Mouse (Mus musculus): ENCODE results near the gene Zbtb2. TPM values are rescaled to one million over a fixed set of nuclear protein-coding genes. Genes with fewer than 3 reads are reported as not detected.

Zbtb2 gene
- polyA plus RNA-seq, 1 experiment from 2014 or later, result 11.7 TPM

DNA sequence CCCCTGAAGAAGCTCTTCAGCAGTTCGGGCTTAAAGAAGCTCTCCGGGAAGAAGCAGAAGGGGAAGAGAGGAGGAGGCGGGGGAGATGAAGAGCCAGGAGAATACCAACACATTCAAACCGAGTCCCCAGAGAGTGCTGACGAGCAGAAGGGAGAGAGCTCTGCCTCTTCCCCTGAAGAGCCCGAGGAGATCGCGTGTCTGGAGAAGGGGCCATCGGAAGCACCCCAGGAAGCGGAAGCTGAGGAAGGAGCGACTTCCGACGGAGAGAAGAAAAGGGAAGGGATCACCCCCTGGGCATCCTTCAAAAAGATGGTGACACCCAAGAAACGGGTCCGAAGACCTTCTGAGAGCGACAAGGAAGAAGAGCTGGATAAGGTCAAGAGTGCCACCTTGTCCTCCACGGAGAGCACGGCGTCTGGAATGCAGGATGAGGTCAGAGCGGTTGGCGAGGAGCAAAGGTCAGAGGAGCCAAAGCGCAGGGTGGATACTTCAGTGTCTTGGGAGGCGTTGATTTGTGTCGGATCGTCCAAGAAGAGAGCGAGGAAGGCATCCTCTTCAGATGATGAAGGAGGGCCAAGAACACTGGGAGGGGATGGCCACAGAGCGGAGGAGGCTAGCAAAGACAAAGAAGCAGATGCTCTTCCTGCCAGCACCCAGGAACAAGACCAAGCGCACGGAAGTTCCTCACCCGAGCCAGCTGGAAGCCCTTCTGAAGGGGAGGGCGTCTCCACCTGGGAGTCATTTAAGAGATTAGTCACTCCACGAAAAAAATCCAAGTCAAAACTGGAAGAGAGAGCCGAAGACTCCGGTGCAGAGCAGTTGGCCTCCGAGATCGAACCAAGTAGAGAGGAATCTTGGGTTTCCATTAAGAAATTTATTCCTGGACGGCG is 33.3 kb downstream of the Zbtb2 start:
- no peak overlapping the region for H3K4me3 ChIP-seq (replicated peaks; ENCODE audit: low read length)
- H3K4me1 ChIP-seq (ENCODE audit: control insufficient read depth, insufficient read depth, low read length), result no peaks in the 10 kb centered on the region
- no peak for ATAC-seq (ENCODE audit: insufficient read depth, low FRiP score)
- no peak overlapping the region for H3K4me2 ChIP-seq (ENCODE audit: low read depth, low read length)
- H3K36me3 ChIP-seq (ENCODE audit: control insufficient read depth, insufficient read depth, low read length), result peaks cover 15% of the 10 kb centered on the region
- 78% methylated on average over 38 of the region's 38 CpGs for WGBS
- no peak overlapping the region for H3K9ac ChIP-seq (ENCODE audit: low read length)
- H3K27ac ChIP-seq (ENCODE audit: low read length), result no peak overlapping the region
- H3K27me3 ChIP-seq (ENCODE audit: control insufficient read depth, insufficient read depth, low read length), result no peaks in the 10 kb centered on the region
- H3K9me3 ChIP-seq (replicated peaks; ENCODE audit: control insufficient read depth, low read length), result no peaks in the 10 kb centered on the region

DNA sequence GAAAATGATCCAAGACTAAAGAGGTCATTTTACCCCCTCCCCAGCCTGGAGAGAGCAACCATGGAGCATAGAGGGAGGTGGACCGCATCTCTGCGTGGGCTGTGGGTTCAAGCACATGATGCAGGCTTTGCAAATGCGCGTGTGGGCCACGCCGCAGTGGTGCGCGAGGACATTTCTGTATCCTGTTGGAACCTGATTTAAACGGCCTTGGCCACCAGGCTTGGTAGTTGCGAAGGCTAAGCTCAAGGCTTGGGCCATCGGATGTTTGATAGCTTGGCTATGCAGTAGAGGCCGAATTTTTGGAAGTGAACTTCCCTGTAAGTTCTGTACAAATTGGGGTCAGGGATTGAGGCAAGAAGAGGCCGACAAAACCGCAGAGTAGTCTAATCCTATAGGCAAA is 40.3 kb downstream of the Zbtb2 start:
- Histone ChIP-seq H3K4me3 (replicated peaks; ENCODE audit: low read length) (no peak overlapping the region), H3K27ac (ENCODE audit: low read length) (no peak overlapping the region), H3K4me1 (ENCODE audit: control insufficient read depth, insufficient read depth, low read length) (0 out of 2 replicates have a peak, but pooled peaks cover 4% of the 10 kb centered on the region), H3K9me3 (replicated peaks; ENCODE audit: control insufficient read depth, low read length) (no peaks in the 10 kb centered on the region), H3K9ac (ENCODE audit: low read length) (no peak overlapping the region), H3K4me2 (ENCODE audit: low read depth, low read length) (no peak overlapping the region), H3K27me3 (ENCODE audit: control insufficient read depth, insufficient read depth, low read length) (no peaks in the 10 kb centered on the region), H3K36me3 (ENCODE audit: control insufficient read depth, insufficient read depth, low read length) (no peaks in the 10 kb centered on the region)
- no peak for ATAC-seq (ENCODE audit: insufficient read depth, low FRiP score)
- 97% methylated on average over 14 of the region's 14 CpGs for whole genome bisulfite sequencing

DNA sequence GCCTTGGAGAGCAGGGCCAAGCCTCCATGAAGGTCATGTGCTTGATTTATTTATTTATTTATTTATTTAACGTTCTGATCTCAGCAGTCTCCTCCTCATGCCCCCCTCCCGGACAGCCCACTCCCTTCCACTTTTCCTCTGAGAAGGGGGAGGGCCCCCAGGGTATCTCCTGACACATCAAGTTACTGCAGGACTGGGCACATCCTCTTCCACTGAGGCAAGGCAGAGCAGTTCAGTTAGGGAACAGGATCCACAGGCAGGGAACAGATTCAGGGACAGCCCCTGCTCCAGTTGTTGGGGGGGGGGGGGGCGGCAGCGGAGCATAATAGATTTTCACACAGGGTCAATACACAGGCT is 40.8 kb downstream of the Zbtb2 start:
- Histone ChIP-seq H3K27me3 (ENCODE audit: control insufficient read depth, insufficient read depth, low read length) (no peaks in the 10 kb centered on the region), H3K4me2 (ENCODE audit: low read depth, low read length) (peak overlapping the region; percentile 58), H3K36me3 (ENCODE audit: control insufficient read depth, insufficient read depth, low read length) (no peaks in the 10 kb centered on the region), H3K27ac (ENCODE audit: low read length) (no peak overlapping the region), H3K9me3 (replicated peaks; ENCODE audit: control insufficient read depth, low read length) (no peaks in the 10 kb centered on the region), H3K4me3 (replicated peaks; ENCODE audit: low read length) (no peak overlapping the region), H3K9ac (ENCODE audit: low read length) (no peak overlapping the region), H3K4me1 (ENCODE audit: control insufficient read depth, insufficient read depth, low read length) (0 out of 2 replicates have a peak, but pooled peaks cover 4% of the 10 kb centered on the region)
- ATAC-seq (ENCODE audit: insufficient read depth, low FRiP score), result no peak; the same call in 1 of the 2 replicates
- WGBS, result 70% methylated on average over 4 of the region's 4 CpGs

DNA sequence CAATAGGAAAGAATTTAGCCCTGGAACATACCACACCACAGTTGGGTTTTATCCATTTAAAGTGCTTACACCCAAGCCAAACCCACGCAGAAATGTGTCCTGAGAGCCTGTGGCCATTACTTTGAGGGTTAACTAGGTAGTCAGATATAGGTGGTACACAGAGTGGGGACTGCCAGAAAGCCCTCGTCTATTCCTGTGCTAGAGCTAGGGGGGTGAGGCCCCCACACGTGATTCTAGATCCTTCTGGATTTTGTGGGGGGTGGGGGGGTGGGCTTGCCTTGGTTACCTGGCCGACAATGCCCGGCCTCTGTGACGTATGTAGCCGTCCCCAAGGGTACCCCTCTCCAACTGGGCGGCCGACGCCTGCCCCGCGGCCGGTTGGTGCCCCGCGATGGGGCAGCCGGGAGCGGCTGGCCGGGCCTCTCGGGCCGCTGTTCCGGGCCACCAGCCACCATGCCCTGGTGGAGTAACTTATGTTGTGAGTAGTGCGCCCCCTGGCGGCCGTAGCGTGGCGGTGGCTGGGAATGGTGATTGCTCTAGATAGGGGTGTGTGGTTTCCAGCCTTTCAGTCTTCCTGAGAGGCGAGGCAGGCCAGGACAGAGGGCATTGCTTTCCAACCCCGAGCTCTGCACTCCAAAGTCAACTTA is 41.3 kb downstream of the Zbtb2 start:
- Histone ChIP-seq H3K36me3 (ENCODE audit: control insufficient read depth, insufficient read depth, low read length) (no peaks in the 10 kb centered on the region), H3K4me2 (ENCODE audit: low read depth, low read length) (peak overlapping the region; percentile 58), H3K27me3 (ENCODE audit: control insufficient read depth, insufficient read depth, low read length) (no peaks in the 10 kb centered on the region), H3K9me3 (replicated peaks; ENCODE audit: control insufficient read depth, low read length) (no peaks in the 10 kb centered on the region), H3K27ac (ENCODE audit: low read length) (no peak overlapping the region), H3K9ac (ENCODE audit: low read length) (peak overlapping the region; percentile 71), H3K4me1 (ENCODE audit: control insufficient read depth, insufficient read depth, low read length) (0 out of 2 replicates have a peak, but pooled peaks cover 4% of the 10 kb centered on the region), H3K4me3 (replicated peaks; ENCODE audit: low read length) (peak overlapping the region; percentile 39)
- 6% methylated on average over 28 of the region's 28 CpGs for WGBS
- peak; percentile 91 for ATAC-seq (ENCODE audit: insufficient read depth, low FRiP score)

GRCm38 (mm10) chr10:4341430-4341829 is 46.5 kb downstream of the Zbtb2 start:
- no peak overlapping the region for H3K4me3 ChIP-seq (replicated peaks; ENCODE audit: low read length)
- WGBS, result 15% methylated on average over 2 of the region's 2 CpGs
- H3K36me3 ChIP-seq (ENCODE audit: control insufficient read depth, insufficient read depth, low read length), result no peaks in the 10 kb centered on the region
- ATAC-seq (ENCODE audit: insufficient read depth, low FRiP score), result no peak
- H3K9ac ChIP-seq (ENCODE audit: low read length), result no peak overlapping the region
- no peaks in the 10 kb centered on the region for H3K27me3 ChIP-seq (ENCODE audit: control insufficient read depth, insufficient read depth, low read length)
- H3K4me1 ChIP-seq (ENCODE audit: control insufficient read depth, insufficient read depth, low read length), result peaks cover 13% of the 10 kb centered on the region; the same call in 1 of the 2 replicates
- no peaks in the 10 kb centered on the region for H3K9me3 ChIP-seq (replicated peaks; ENCODE audit: control insufficient read depth, low read length)
- peak overlapping the region; percentile 13; the same call in 1 of the 2 replicates for H3K27ac ChIP-seq (ENCODE audit: low read length)
- no peak overlapping the region for H3K4me2 ChIP-seq (ENCODE audit: low read depth, low read length)

- Histone ChIP-seq H3K4me2 (ENCODE audit: low read depth, low read length) (peak overlapping the region; percentile 41), H3K4me1 (ENCODE audit: control insufficient read depth, insufficient read depth, low read length) (peaks cover 11% of the 10 kb centered on the region; the same call in 1 of the 2 replicates), H3K36me3 (ENCODE audit: control insufficient read depth, insufficient read depth, low read length) (no peaks in the 10 kb centered on the region), H3K27ac (ENCODE audit: low read length) (peak overlapping the region; percentile 21; the same call in 1 of the 2 replicates), H3K9me3 (replicated peaks; ENCODE audit: control insufficient read depth, low read length) (no peaks in the 10 kb centered on the region), H3K4me3 (replicated peaks; ENCODE audit: low read length) (peak overlapping the region; percentile 10; the same call in 1 of the 2 replicates), H3K9ac (ENCODE audit: low read length) (0 out of 2 replicates have a peak overlapping the region, but pooled peaks have one; percentile 9), H3K27me3 (ENCODE audit: control insufficient read depth, insufficient read depth, low read length) (no peaks in the 10 kb centered on the region)
- ATAC-seq (ENCODE audit: insufficient read depth, low FRiP score), result peak; percentile 62
- 37% methylated on average over 15 of the region's 15 CpGs for WGBS
Measured at GRCm38 (mm10) chr10:4338863-4339461, 48.9 kb downstream of the Zbtb2 start.

GRCm38 (mm10) chr10:4334039-4334683 is 53.7 kb downstream of the Zbtb2 start:
- peak; percentile 94 for ATAC-seq (ENCODE audit: insufficient read depth, low FRiP score)
- H3K9ac ChIP-seq (ENCODE audit: low read length), result peak overlapping the region; percentile 59
- no peaks in the 10 kb centered on the region for H3K36me3 ChIP-seq (ENCODE audit: control insufficient read depth, insufficient read depth, low read length)
- peak overlapping the region; percentile 50 for H3K4me3 ChIP-seq (replicated peaks; ENCODE audit: low read length)
- 6% methylated on average over 27 of the region's 27 CpGs for WGBS
- peak overlapping the region; percentile 81 for H3K27ac ChIP-seq (ENCODE audit: low read length)
- no peaks in the 10 kb centered on the region for H3K27me3 ChIP-seq (ENCODE audit: control insufficient read depth, insufficient read depth, low read length)
- peaks cover 13% of the 10 kb centered on the region; the same call in 1 of the 2 replicates for H3K4me1 ChIP-seq (ENCODE audit: control insufficient read depth, insufficient read depth, low read length)
- H3K9me3 ChIP-seq (replicated peaks; ENCODE audit: control insufficient read depth, low read length), result no peaks in the 10 kb centered on the region
- peak overlapping the region; percentile 63 for H3K4me2 ChIP-seq (ENCODE audit: low read depth, low read length)

DNA sequence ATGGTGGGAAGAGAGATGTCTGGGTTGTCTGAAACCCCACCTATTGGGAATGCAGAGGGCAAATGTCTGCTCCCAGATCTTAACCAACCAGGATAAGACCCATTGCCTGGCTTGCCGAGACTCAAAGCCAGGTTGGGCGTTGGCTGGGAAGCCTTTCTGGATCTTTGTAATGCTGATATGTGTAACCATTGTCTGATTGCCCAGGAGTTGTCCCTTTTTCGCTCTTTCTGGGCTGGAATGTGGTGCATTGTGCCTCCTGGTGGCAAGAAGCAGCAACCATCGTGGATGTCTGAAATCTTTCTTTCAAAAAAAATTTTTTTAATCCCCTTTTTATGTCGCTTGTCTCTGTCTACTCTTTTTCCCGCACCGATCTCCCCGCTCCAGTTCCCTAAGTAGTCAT is 54.6 kb downstream of the Zbtb2 start:
- Histone ChIP-seq H3K9ac (ENCODE audit: low read length) (0 out of 2 replicates have a peak overlapping the region, but pooled peaks have one; percentile 8), H3K4me1 (ENCODE audit: control insufficient read depth, insufficient read depth, low read length) (peaks cover 10% of the 10 kb centered on the region; the same call in 1 of the 2 replicates), H3K4me2 (ENCODE audit: low read depth, low read length) (peak overlapping the region; percentile 63), H3K9me3 (replicated peaks; ENCODE audit: control insufficient read depth, low read length) (no peaks in the 10 kb centered on the region), H3K27me3 (ENCODE audit: control insufficient read depth, insufficient read depth, low read length) (no peaks in the 10 kb centered on the region), H3K27ac (ENCODE audit: low read length) (peak overlapping the region; percentile 81), H3K4me3 (replicated peaks; ENCODE audit: low read length) (peak overlapping the region; percentile 50), H3K36me3 (ENCODE audit: control insufficient read depth, insufficient read depth, low read length) (no peaks in the 10 kb centered on the region)
- WGBS, result 13% methylated on average over 8 of the region's 8 CpGs
- ATAC-seq (ENCODE audit: insufficient read depth, low FRiP score), result no peak
